ENCODE assay signal across 8 mouse cellular contexts in the genomic region with DNA sequence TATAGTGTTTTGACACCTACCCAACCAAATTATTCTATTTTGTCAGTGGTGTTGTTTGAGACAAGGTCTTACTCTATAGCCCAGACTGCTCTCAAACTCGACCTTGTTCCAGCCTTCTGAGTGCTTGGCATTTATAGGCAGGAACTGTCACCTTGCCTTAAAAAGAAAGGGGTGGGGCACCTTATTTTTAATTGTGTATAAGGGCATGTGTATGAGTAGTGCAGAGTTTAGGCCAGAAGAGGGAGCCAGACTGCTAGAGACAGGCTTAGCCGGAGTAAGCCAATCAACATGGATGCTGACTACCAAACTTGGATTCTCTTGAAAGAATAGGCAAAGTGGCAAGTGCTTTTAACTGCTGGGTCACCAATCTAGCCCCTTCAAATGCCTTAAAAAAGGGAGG. TPM values are rescaled to one million over a fixed set of nuclear protein-coding genes. Genes with fewer than 3 reads are reported as not detected.
DNase-seq lines count a peak whose midpoint lies in the region; ATAC-seq and TF ChIP-seq lines count a peak whose summit lies in the region.

No protein-coding gene starts in this region.

- no peaks in the 10 kb centered on the region for H3K27me3 ChIP-seq in intestine, postnatal 0 days (replicated peaks; ENCODE audit: control insufficient read depth, insufficient read depth, low read length)
- no peaks in the 10 kb centered on the region for H3K27me3 ChIP-seq in intestine, embryonic 16.5 days (replicated peaks; ENCODE audit: control insufficient read depth, insufficient read depth, low read length)

- peaks cover 26% of the 10 kb centered on the region for H3K36me3 ChIP-seq in intestine, postnatal 0 days (ENCODE audit: control insufficient read depth, insufficient read depth)
- peaks cover under 1% of the 10 kb centered on the region; the same call in 1 of the 2 replicates for H3K36me3 ChIP-seq in intestine, embryonic 16.5 days (ENCODE audit: control insufficient read depth, insufficient read depth, low read length)

- ATAC-seq in intestine, postnatal 0 days, result no peak
- no peak for ATAC-seq in intestine, embryonic 16.5 days
- ATAC-seq in erythroid progenitor cell, adult 5-6 weeks (replicated peaks; ENCODE audit: low FRiP score, poor library complexity, severe bottlenecking), result peak; percentile 65

- no peak overlapping the region for H3K9ac ChIP-seq in intestine, postnatal 0 days (ENCODE audit: low read depth, low read length)
- H3K9ac ChIP-seq in intestine, embryonic 16.5 days (ENCODE audit: low read depth, low read length), result no peak overlapping the region

- H3K4me3 ChIP-seq in intestine, postnatal 0 days (ENCODE audit: low read depth, low read length), result no peak overlapping the region
- H3K4me3 ChIP-seq in intestine, embryonic 16.5 days (ENCODE audit: low read length), result no peak overlapping the region

- peak; percentile 65 to 81 for DNase-seq in CD8-positive naive resting alpha-beta T cell, adult 2 months (ENCODE audit: low read depth in 2 of 2, low spot score in 2 of 2)
- DNase-seq in adrenal gland, postnatal 14 days, result peak; percentile 80
- DNase-seq in layer of hippocampus, postnatal 10 days (ENCODE audit: low spot score in 2 of 2), result peak; percentile 32 to 52
- DNase-seq in retina, postnatal 1 day, result peak; percentile 79
- no peak for DNase-seq in ovary, postnatal 36 days (ENCODE audit: low spot score)

- TF ChIP-seq CTCF in intestine, postnatal 0 days (IDR thresholded peaks at IDR 0.05; ENCODE audit: low read depth), result peak; percentile 87

- no peak overlapping the region for H3K27ac ChIP-seq in intestine, postnatal 0 days (ENCODE audit: low read depth, low read length)
- H3K27ac ChIP-seq in intestine, embryonic 16.5 days (ENCODE audit: low read length), result no peak overlapping the region

- no peaks in the 10 kb centered on the region for H3K9me3 ChIP-seq in intestine, postnatal 0 days (ENCODE audit: control insufficient read depth)
- no peaks in the 10 kb centered on the region for H3K9me3 ChIP-seq in intestine, embryonic 16.5 days (ENCODE audit: control insufficient read depth, low read length)

- 21% methylated on average over 2 of the region's 2 CpGs for WGBS in intestine, postnatal 0 days
- WGBS in intestine, embryonic 16.5 days, result 35% methylated on average over 2 of the region's 2 CpGs

- no peak overlapping the region for H3K4me2 ChIP-seq in intestine, postnatal 0 days (replicated peaks; ENCODE audit: low read depth)
- no peak overlapping the region for H3K4me2 ChIP-seq in intestine, embryonic 16.5 days (ENCODE audit: low read depth, low read length)

- no peaks in the 10 kb centered on the region for H3K4me1 ChIP-seq in intestine, postnatal 0 days (replicated peaks; ENCODE audit: control insufficient read depth, insufficient read depth, low read length)
- peaks cover 10% of the 10 kb centered on the region; the same call in 1 of the 2 replicates for H3K4me1 ChIP-seq in intestine, embryonic 16.5 days (ENCODE audit: control insufficient read depth, insufficient read depth, low read length)

RNA-seq across cellular contexts. Expression of gene Grk2, which starts 32.1 kb away (rescaled TPM):
- 14.4 and 18.5 TPM in 2 replicates for polyA plus RNA-seq in intestine, postnatal 0 days (2015; fragmentation: Nextera tagmentation; extraction: Ambion mirVana)
- polyA plus RNA-seq in intestine, embryonic 16.5 days (2015; fragmentation: Nextera tagmentation; extraction: Ambion mirVana), result 15.3 and 15.4 TPM in 2 replicates
- 45.2 and 74.4 TPM in 2 replicates for total RNA-seq in adrenal gland, postnatal 14 days (2021)
- 71.3 and 72.8 TPM in 2 replicates for total RNA-seq in erythroid progenitor cell, adult 5-6 weeks (2015; ENCODE audit: low replicate concordance)
- total RNA-seq in erythroid progenitor cell, adult 5-6 weeks (2017; ENCODE audit: low replicate concordance), result 40.5 and 47.1 TPM in 2 replicates
- total RNA-seq in layer of hippocampus, postnatal 10 days (2021), result 100 to 1,000 TPM; 141 to 147 TPM

RNA-seq across cellular contexts. Expression of gene Ankrd13d, which starts 55.2 kb away (rescaled TPM):
- 2.0 and 2.4 TPM in 2 replicates for polyA plus RNA-seq in intestine, postnatal 0 days (2015; fragmentation: Nextera tagmentation; extraction: Ambion mirVana)
- 4.1 and 4.6 TPM in 2 replicates for polyA plus RNA-seq in intestine, embryonic 16.5 days (2015; fragmentation: Nextera tagmentation; extraction: Ambion mirVana)
- total RNA-seq in adrenal gland, postnatal 14 days (2021), result 2.7 and 4.8 TPM in 2 replicates
- 0.72 and 1.3 TPM in 2 replicates for total RNA-seq in erythroid progenitor cell, adult 5-6 weeks (2015; ENCODE audit: low replicate concordance)
- 0.39 TPM in 1 of 2 replicates, not detected in the other for total RNA-seq in erythroid progenitor cell, adult 5-6 weeks (2017; ENCODE audit: low replicate concordance)
- 10 to 100 TPM; 76.3 to 89.4 TPM for total RNA-seq in layer of hippocampus, postnatal 10 days (2021)

RNA-seq across cellular contexts. Expression of gene Kdm2a, which starts 59.9 kb away (rescaled TPM):
- 21.0 and 21.2 TPM in 2 replicates for polyA plus RNA-seq in intestine, postnatal 0 days (2015; fragmentation: Nextera tagmentation; extraction: Ambion mirVana)
- polyA plus RNA-seq in intestine, embryonic 16.5 days (2015; fragmentation: Nextera tagmentation; extraction: Ambion mirVana), result 31.4 and 34.8 TPM in 2 replicates
- 96.2 and 111 TPM in 2 replicates for total RNA-seq in adrenal gland, postnatal 14 days (2021)
- 40.7 and 74.2 TPM in 2 replicates for total RNA-seq in erythroid progenitor cell, adult 5-6 weeks (2015; ENCODE audit: low replicate concordance)
- 79.4 and 114 TPM in 2 replicates for total RNA-seq in erythroid progenitor cell, adult 5-6 weeks (2017; ENCODE audit: low replicate concordance)
- 10 to 100 TPM; 70.1 to 71.5 TPM for total RNA-seq in layer of hippocampus, postnatal 10 days (2021)

Comparison
In these comparisons a context has a peak if more than half of its experiments do, and no peak if none do; other contexts are left out.
1. RNA of gene Ankrd13d, which starts 55.2 kb away (total RNA-seq): 76.3 to 89.4 TPM in layer of hippocampus, postnatal 10 days; 2.7 to 4.8 TPM in adrenal gland, postnatal 14 days and 0.39 to 1.3 TPM in erythroid progenitor cell, adult 5-6 weeks; every median in the first group is over 10 times any median in the second.